Mouse (Mus musculus) thymus, adult 2 months (tissue): ENCODE results near the gene Arrdc2. TPM values are rescaled to one million over a fixed set of nuclear protein-coding genes. Genes with fewer than 3 reads are reported as not detected.
A peak's percentile ranks its signal among the peaks of the same experiment; 100 is the strongest.

Source experiments
- DNase-seq: peaks from one replicate; pipeline ENCODE4 v3.0.0; 2021
- H3K27ac ChIP-seq: fragments of 200-500 bp; 2 replicates; pipeline ENCODE4 v1.5.1; 2012; ENCODE audit warnings: low read length, control low read depth; ENCODE audit not compliant: control insufficient read depth, insufficient read depth
- H3K27me3 ChIP-seq: fragments of 200-500 bp; 2 replicates; pipeline ENCODE4 v1.6.1; 2012; ENCODE audit warnings: mild to moderate bottlenecking, low read length, moderate library complexity, mixed read lengths; ENCODE audit not compliant: control insufficient read depth, insufficient read depth
- H3K36me3 ChIP-seq: fragments of 200-500 bp; 2 replicates; pipeline ENCODE4 v1.6.1; 2012; ENCODE audit warnings: mild to moderate bottlenecking, low read length, moderate library complexity; ENCODE audit not compliant: control insufficient read depth, insufficient read depth
- H3K4me1 ChIP-seq: fragments of 200-500 bp; replicated peaks from 2 replicates; pipeline ENCODE4 v1.6.1; 2012; ENCODE audit warnings: low read length; ENCODE audit not compliant: control insufficient read depth, insufficient read depth
- H3K4me3 ChIP-seq: fragments of 200-500 bp; 2 replicates; pipeline ENCODE4 v1.5.1; 2012; ENCODE audit warnings: mild to moderate bottlenecking, low read length, control low read depth, moderate library complexity; ENCODE audit not compliant: control insufficient read depth, insufficient read depth
- CTCF ChIP-seq: fragments of 200-500 bp; IDR thresholded peaks from 2 replicates; pipeline ENCODE4 v1.5.1; 2012; ENCODE audit warnings: mild to moderate bottlenecking, control low read depth, low read length, moderate library complexity, borderline replicate concordance; ENCODE audit not compliant: control insufficient read depth, poor library complexity, insufficient read depth; ENCODE audit errors: extremely low read depth
- POLR2A ChIP-seq: fragments of 200-500 bp; IDR thresholded peaks from 2 replicates; pipeline ENCODE4 v1.6.1; 2012; ENCODE audit warnings: mild to moderate bottlenecking, low read length, control low read depth, moderate library complexity; ENCODE audit not compliant: control insufficient read depth, poor library complexity, insufficient read depth; ENCODE audit errors: extremely low read depth
- WGBS: fragments of 180-500 bp; shearing (Covaris S2); methylation state at CpG from one replicate; pipeline ENCODE4 v1.1.7; 2018; 5-methylcytosine and 5-hydroxymethylcytosine counted together
- polyA plus RNA-seq: library from polyadenylated mRNA; depleted of rRNA; stranded (reverse); fragments of >200 nt; gene quantifications from 2 replicates; pipeline ENCODE4 v1.2.3, GENCODE M21; 2012

Gene Arrdc2
- polyA plus RNA-seq, 1 experiment = 77.4 TPM

DNA sequence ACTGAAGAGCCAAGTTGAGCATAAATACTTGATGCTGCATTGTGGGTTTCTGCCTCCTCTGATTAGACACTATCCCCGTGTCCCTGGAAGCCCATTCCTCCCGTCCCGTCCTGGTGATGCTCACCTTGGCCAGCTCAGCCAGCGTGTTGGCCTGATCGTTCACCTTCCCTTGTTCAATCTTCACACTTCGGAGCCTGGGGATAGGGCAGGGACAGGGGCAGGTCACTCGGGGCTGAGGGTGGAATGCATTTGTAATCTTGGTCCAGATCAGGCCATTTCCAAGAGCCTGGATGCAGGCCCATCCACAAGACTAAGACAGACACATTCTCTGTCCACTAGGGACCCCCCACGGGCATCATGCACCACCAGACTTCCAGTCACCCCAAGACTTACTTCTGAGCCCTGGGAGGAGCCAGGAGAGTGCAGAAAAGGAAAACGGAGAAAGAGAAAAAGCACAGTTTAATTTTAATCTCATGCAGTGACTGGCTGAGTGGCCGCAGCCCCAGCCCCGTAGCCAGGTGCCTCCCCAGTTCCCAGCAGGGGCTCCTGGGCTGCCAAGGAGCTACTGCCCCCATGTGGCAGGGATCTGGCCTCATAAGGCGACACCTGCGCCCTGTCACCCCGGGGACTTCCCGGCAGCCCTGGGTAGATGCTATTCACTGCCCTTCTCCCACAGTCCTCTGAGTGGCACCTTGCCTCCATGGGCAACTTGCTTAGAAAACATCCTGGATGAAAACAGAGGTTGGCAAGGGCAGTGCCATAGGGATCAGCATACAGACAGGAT, 7.0 kb upstream of the Arrdc2 start:
- WGBS = 52% methylated on average over 15 of the region's 15 CpGs
- TF ChIP-seq CTCF (peak; percentile 45; the same call in 1 of the 2 replicates), POLR2A (no peak)
- no peaks in the 10 kb centered on the region for H3K36me3 ChIP-seq
- peaks cover 3% of the 10 kb centered on the region for H3K4me1 ChIP-seq
- DNase-seq = peak; percentile 58
- no peak overlapping the region for H3K4me3 ChIP-seq
- H3K27ac ChIP-seq = no peak overlapping the region
- H3K27me3 ChIP-seq = no peaks in the 10 kb centered on the region

DNA sequence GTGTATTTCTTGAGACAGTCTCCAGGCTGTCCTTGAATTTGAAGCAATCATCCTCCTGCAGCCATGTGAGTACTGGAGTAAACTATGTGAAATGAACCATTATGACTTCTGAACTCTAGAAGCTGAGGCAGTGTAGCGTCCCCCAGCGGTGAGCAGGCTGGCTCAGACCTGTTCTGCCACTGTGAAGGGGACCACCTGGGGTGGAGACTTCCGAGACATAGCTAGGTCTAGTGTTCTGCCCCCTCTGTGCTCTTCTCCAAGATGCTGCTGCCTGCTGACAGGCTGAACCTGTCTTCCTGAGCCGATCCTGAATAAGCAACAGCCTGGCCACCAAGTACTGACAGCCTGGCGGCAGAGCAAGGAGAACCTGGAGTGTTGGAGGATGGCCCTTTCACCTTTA, 5.6 kb upstream of the Arrdc2 start:
- TF ChIP-seq POLR2A (no peak), CTCF (no peak)
- Histone ChIP-seq H3K27ac (no peak overlapping the region), H3K36me3 (no peaks in the 10 kb centered on the region), H3K27me3 (no peaks in the 10 kb centered on the region), H3K4me3 (no peak overlapping the region), H3K4me1 (peaks cover 8% of the 10 kb centered on the region)
- no peak for DNase-seq
- 81% methylated on average over 5 of the region's 5 CpGs for WGBS

- no peaks in the 10 kb centered on the region for H3K36me3 ChIP-seq
- peaks cover 11% of the 10 kb centered on the region for H3K4me1 ChIP-seq
- H3K4me3 ChIP-seq = no peak overlapping the region
- 3% methylated on average over 6 of the region's 6 CpGs for WGBS
- TF ChIP-seq CTCF (peak; percentile 96), POLR2A (no peak)
- H3K27ac ChIP-seq = no peak overlapping the region
- H3K27me3 ChIP-seq = no peaks in the 10 kb centered on the region
- DNase-seq = peak; percentile 88
These were observed 5.0 kb upstream of the Arrdc2 start for GRCm38 (mm10) chr8:70844523-70844922.

- 91% methylated on average over 8 of the region's 8 CpGs for WGBS
- Histone ChIP-seq H3K36me3 (no peaks in the 10 kb centered on the region), H3K27ac (no peak overlapping the region), H3K27me3 (no peaks in the 10 kb centered on the region), H3K4me3 (no peak overlapping the region), H3K4me1 (peaks cover 11% of the 10 kb centered on the region)
- TF ChIP-seq POLR2A (no peak), CTCF (no peak)
- DNase-seq = no peak
These were observed 4.4 kb upstream of the Arrdc2 start for GRCm38 (mm10) chr8:70843941-70844340.

GRCm38 (mm10) chr8:70843214-70843773, 3.8 kb upstream of the Arrdc2 start:
- WGBS = 91% methylated on average over 5 of the region's 5 CpGs
- H3K4me3 ChIP-seq = no peak overlapping the region
- H3K27me3 ChIP-seq = no peaks in the 10 kb centered on the region
- no peak for DNase-seq
- H3K27ac ChIP-seq = no peak overlapping the region
- TF ChIP-seq POLR2A (no peak), CTCF (no peak)
- peaks cover 16% of the 10 kb centered on the region for H3K4me1 ChIP-seq
- no peaks in the 10 kb centered on the region for H3K36me3 ChIP-seq

- TF ChIP-seq POLR2A (no peak), CTCF (no peak)
- DNase-seq = no peak
- H3K27me3 ChIP-seq = no peaks in the 10 kb centered on the region
- 93% methylated on average over 25 of the region's 25 CpGs for WGBS
- H3K4me1 ChIP-seq = peaks cover 16% of the 10 kb centered on the region
- H3K36me3 ChIP-seq = no peaks in the 10 kb centered on the region
- H3K27ac ChIP-seq = no peak overlapping the region
- H3K4me3 ChIP-seq = no peak overlapping the region
These were observed 3.0 kb upstream of the Arrdc2 start for GRCm38 (mm10) chr8:70842484-70842883.
